Mouse (Mus musculus) c-Kit-negative CD71-positive TER-119-positive erythroid progenitor cells, embryonic 14.5 days (primary cell): ENCODE data around the gene Gm28035.

Experiments used
- DNase-seq: peaks from one replicate; pipeline ENCODE4 v3.0.0-alpha.2; 2013; ENCODE audit warnings: low read depth, low spot score

The Gm28035 gene

GRCm38 (mm10) chr2:30240267-30240666, at the start of gene Gm28035:
TSS of gene Gm28035 (plus strand) at chr2:30240567.
- no peak for DNase-seq

- no peak for DNase-seq
Measured at GRCm38 (mm10) chr2:30191790-30192580, 48.4 kb upstream of the Gm28035 start.

GRCm38 (mm10) chr2:30194656-30195055, 45.7 kb upstream of the Gm28035 start:
- no peak for DNase-seq

- no peak for DNase-seq
Measured at GRCm38 (mm10) chr2:30198021-30198420, 42.3 kb upstream of the Gm28035 start.

- no peak for DNase-seq
Measured at GRCm38 (mm10) chr2:30199984-30200383, 40.4 kb upstream of the Gm28035 start.

GRCm38 (mm10) chr2:30200388-30200925, 39.9 kb upstream of the Gm28035 start:
- no peak for DNase-seq

GRCm38 (mm10) chr2:30203439-30203838, 36.9 kb upstream of the Gm28035 start:
- peak; percentile 55 for DNase-seq

- DNase-seq, result peak; percentile 11
Measured at GRCm38 (mm10) chr2:30205255-30205628, 35.1 kb upstream of the Gm28035 start.

- peak; percentile 80 for DNase-seq
Measured at GRCm38 (mm10) chr2:30205629-30206357, 34.6 kb upstream of the Gm28035 start, which contains the start of gene Kyat1. TSS of gene Kyat1 (minus strand) at chr2:30205847.

GRCm38 (mm10) chr2:30207401-30207800, 33.0 kb upstream of the Gm28035 start:
- DNase-seq, result no peak

- no peak for DNase-seq
Measured at GRCm38 (mm10) chr2:30207886-30208285, 32.5 kb upstream of the Gm28035 start.

GRCm38 (mm10) chr2:30211408-30212168, 28.8 kb upstream of the Gm28035 start:
- no peak for DNase-seq

- DNase-seq, result no peak
Measured at GRCm38 (mm10) chr2:30212169-30212545, 28.2 kb upstream of the Gm28035 start.

GRCm38 (mm10) chr2:30212951-30213350, 27.4 kb upstream of the Gm28035 start:
- DNase-seq, result no peak

- no peak for DNase-seq
Measured at GRCm38 (mm10) chr2:30214745-30215144, 25.6 kb upstream of the Gm28035 start.

GRCm38 (mm10) chr2:30215493-30215892, 24.9 kb upstream of the Gm28035 start:
- DNase-seq, result no peak

- no peak for DNase-seq
Measured at GRCm38 (mm10) chr2:30216293-30216692, 24.1 kb upstream of the Gm28035 start.

- DNase-seq, result no peak
Measured at GRCm38 (mm10) chr2:30235593-30235992, 4.8 kb upstream of the Gm28035 start.

GRCm38 (mm10) chr2:30236426-30237198, 3.8 kb upstream of the Gm28035 start:
- DNase-seq, result no peak

- peak; percentile 92 for DNase-seq
Measured at GRCm38 (mm10) chr2:30237199-30237880, 3.0 kb upstream of the Gm28035 start, which contains the start of gene Lrrc8a. TSS of gene Lrrc8a (plus strand) at chr2:30237715.
